Mouse (Mus musculus) hindbrain, embryonic 13.5 days (tissue): ENCODE results near the gene Pygl. TPM values are rescaled to one million over a fixed set of nuclear protein-coding genes. Genes with fewer than 3 reads are reported as not detected.
"Not testable (repeated sequence)": the region's sequence is repeated elsewhere in the genome, so short reads cannot be mapped to it uniquely, and the experiment has no call there.

Experiments
- ATAC-seq: fragments of 200-750 bp; cut with Nextera tagmentation; 2 replicates; pipeline ENCODE4 v1.8.0; 2017; ENCODE audit warnings: moderate TSS enrichment; ENCODE audit not compliant: low FRiP score
- H3K27ac ChIP-seq: fragments of 300-500 bp; sonication (generic); 2 replicates; pipeline ENCODE4 v1.5.1; 2015; ENCODE audit warnings: inconsistent platforms, mild to moderate bottlenecking, moderate library complexity
- H3K27me3 ChIP-seq: fragments of 300-500 bp; sonication (generic); 2 replicates; pipeline ENCODE4 v1.6.1; 2015; ENCODE audit warnings: mild to moderate bottlenecking, inconsistent platforms
- H3K36me3 ChIP-seq: fragments of 300-500 bp; sonication (generic); 2 replicates; pipeline ENCODE4 v1.6.1; 2015; ENCODE audit warnings: mild to moderate bottlenecking, inconsistent platforms
- H3K4me1 ChIP-seq: fragments of 300-500 bp; sonication (generic); replicated peaks from 2 replicates; pipeline ENCODE4 v1.6.1; 2015; ENCODE audit warnings: inconsistent platforms
- H3K4me2 ChIP-seq: fragments of 300-500 bp; sonication (generic); 2 replicates; pipeline ENCODE4 v1.6.1; 2015; ENCODE audit warnings: inconsistent platforms, mild to moderate bottlenecking, moderate library complexity
- H3K4me3 ChIP-seq: fragments of 300-500 bp; sonication (generic); 2 replicates; pipeline ENCODE4 v1.5.1; 2015; ENCODE audit warnings: mild to moderate bottlenecking, inconsistent platforms
- H3K9ac ChIP-seq: fragments of 300-500 bp; sonication (generic); 2 replicates; pipeline ENCODE4 v1.6.1; 2015; ENCODE audit warnings: mild to moderate bottlenecking, inconsistent platforms
- H3K9me3 ChIP-seq: fragments of 300-500 bp; sonication (generic); 2 replicates; pipeline ENCODE4 v1.6.1; 2016; ENCODE audit warnings: inconsistent platforms
- WGBS: fragments of 180-500 bp; shearing (Covaris S2); methylation state at CpG from one replicate; pipeline ENCODE4 v1.1.7; 2015; 5-methylcytosine and 5-hydroxymethylcytosine counted together
- polyA plus RNA-seq: library from polyadenylated mRNA; unstranded; fragments of >200 nt; fragmentation: Nextera tagmentation; extraction: Ambion mirVana; gene quantifications from 2 replicates; pipeline ENCODE4 v1.2.1, GENCODE M21; 2015

Gene Pygl
- polyA plus RNA-seq, 1 experiment from 2014 or later: 8.6 TPM

- Histone ChIP-seq H3K4me1 (peaks cover 19% of the 10 kb centered on the region), H3K9ac (no peak overlapping the region), H3K4me3 (no peak overlapping the region), H3K9me3 (no peaks in the 10 kb centered on the region), H3K36me3 (no peaks in the 10 kb centered on the region), H3K27ac (no peak overlapping the region), H3K27me3 (no peaks in the 10 kb centered on the region), H3K4me2 (no peak overlapping the region)
- ATAC-seq: no peak
- WGBS: 90% methylated on average over 6 of the region's 6 CpGs
These were observed 85.7 kb downstream of the Pygl start for GRCm38 (mm10) chr12:70145586-70145985.

DNA sequence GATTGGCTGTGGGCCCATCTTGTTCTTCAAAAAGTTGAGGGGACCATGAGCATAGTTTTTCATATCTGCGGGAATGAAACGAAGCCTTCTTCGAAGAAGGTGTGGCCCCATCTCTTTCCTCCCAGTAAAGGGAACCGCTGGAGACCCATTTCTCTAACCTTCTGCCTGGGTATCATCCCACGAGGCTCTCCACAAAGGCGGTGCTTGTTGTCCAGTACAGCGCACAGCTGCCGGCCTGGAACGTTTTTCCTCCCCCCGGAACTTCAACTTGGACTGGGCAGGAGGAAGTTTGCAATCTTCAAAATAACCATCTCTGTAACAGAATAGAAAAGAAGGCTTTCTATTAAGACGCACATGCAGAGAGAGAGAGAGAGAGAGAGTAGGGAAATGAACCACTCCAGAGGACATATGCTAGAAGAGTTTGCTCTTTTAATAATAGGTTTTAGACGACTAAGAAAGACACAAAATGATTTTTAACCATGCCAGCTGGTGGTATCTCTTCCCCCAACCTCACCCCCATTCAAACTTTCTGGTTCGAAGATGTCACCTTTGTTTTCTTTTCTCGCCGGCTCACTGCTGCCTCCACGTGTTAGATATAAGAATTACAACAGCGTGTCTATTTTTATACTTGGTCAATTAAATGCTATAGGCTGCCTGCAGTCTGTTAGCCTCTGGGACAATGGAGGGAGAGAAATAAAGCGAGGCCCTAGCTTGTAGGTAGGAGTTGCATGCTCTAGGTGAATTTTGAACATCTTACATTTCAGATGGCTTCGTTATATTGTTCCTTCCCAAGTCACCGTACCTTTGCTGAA is 86.4 kb downstream of the Pygl start:
- ATAC-seq: no peak; the same call in 1 of the 2 replicates
- H3K4me3 ChIP-seq: no peak overlapping the region
- H3K27me3 ChIP-seq: no peaks in the 10 kb centered on the region
- 49% methylated on average over 20 of the region's 20 CpGs for WGBS
- no peak overlapping the region for H3K4me2 ChIP-seq
- no peaks in the 10 kb centered on the region for H3K9me3 ChIP-seq
- H3K9ac ChIP-seq: no peak overlapping the region
- no peaks in the 10 kb centered on the region for H3K36me3 ChIP-seq
- peak overlapping the region; percentile 48; the same call in 1 of the 2 replicates for H3K27ac ChIP-seq
- peaks cover 19% of the 10 kb centered on the region for H3K4me1 ChIP-seq

GRCm38 (mm10) chr12:70144106-70144587 is 87.1 kb downstream of the Pygl start:
- peak overlapping the region; percentile 24; the same call in 1 of the 2 replicates for H3K27ac ChIP-seq
- not testable (repeated sequence) for H3K36me3 ChIP-seq, H3K4me3 ChIP-seq, H3K27me3 ChIP-seq, ATAC-seq, H3K9ac ChIP-seq, H3K9me3 ChIP-seq, H3K4me2 ChIP-seq
- 16% methylated on average over 3 of the region's 3 CpGs for whole genome bisulfite sequencing
- H3K4me1 ChIP-seq: peaks cover 18% of the 10 kb centered on the region

DNA sequence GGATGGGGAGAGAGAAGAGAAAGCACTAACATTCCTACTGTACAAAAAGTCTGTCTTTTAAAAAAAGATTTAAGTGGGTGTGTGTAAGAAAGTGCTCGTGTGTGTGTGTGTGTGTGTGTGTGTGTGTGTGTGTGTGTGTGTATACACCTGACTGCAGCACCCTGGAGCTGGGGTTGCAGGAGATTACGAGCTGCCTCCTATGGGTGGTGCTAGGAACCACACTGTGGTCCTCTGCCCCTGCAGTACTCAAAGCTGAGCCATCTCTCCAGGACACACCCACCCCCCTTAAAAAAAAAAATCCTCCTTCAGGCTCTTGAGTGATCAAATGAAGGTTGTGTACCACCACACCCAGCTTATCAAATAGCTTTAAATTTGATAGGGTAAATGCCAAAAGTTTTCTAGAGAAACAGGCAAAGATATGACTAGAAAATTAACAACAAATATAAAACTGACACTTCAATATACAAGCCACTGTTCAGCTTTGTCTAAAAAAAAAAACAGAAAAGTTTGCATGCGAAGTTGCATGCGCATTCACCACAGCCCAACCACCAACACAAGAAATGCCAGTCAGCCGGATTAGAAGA is 90.2 kb downstream of the Pygl start:
- Histone ChIP-seq H3K9me3 (no peaks in the 10 kb centered on the region), H3K4me3 (no peak overlapping the region), H3K36me3 (no peaks in the 10 kb centered on the region), H3K4me2 (no peak overlapping the region), H3K27me3 (no peaks in the 10 kb centered on the region), H3K27ac (no peak overlapping the region), H3K4me1 (peaks cover 15% of the 10 kb centered on the region), H3K9ac (no peak overlapping the region)
- WGBS: 87% methylated on average over 5 of the region's 5 CpGs
- ATAC-seq: no peak

Other genes with a start within 250 kb of the Pygl start
- gene Sav1, start 244.5 kb downstream of the Pygl start, polyA plus RNA-seq: 1.6 and 2.7 TPM in 2 replicates
- gene Nin, start 117.8 kb downstream of the Pygl start, polyA plus RNA-seq: 13.3 and 13.4 TPM in 2 replicates
- gene Abhd12b, start 77.3 kb downstream of the Pygl start, polyA plus RNA-seq: 0.12 TPM in 1 of 2 replicates, not detected in the other
- 57.4 and 57.7 TPM in 2 replicates for gene Trim9, start 116.1 kb upstream of the Pygl start, polyA plus RNA-seq
- 146 and 151 TPM in 2 replicates for gene Tmx1, start 221.6 kb upstream of the Pygl start, polyA plus RNA-seq